ENCODE assay signal across 21 mouse cellular contexts in the genomic region with DNA sequence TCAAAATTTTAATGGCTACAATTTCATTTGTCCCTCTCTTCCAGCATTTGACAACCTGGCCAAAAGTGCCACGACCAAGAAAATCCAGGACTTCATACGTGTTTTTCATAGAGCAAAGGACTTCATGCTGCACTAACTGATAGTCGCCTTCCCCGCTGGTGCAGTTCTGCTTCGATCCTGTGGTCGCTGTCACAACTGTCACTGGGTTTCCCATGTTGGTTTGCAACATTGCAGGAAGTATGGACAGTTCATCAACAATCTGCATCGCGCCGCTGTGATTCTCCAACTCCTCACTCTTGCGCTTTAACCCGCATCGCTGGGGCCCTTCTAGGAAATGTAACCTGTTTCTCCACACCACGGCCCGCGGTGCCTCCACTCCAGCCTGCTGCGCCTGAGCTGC. TPM values are rescaled to one million over a fixed set of nuclear protein-coding genes. Genes with fewer than 3 reads are reported as not detected.
A peak's percentile ranks its signal among the peaks of the same experiment; 100 is the strongest.
DNase-seq lines count a peak whose midpoint lies in the region; ATAC-seq and TF ChIP-seq lines count a peak whose summit lies in the region.
"Had no signal": no experiment of that assay in that cellular context is flagged by ENCODE, and none has a peak within 500 bp of the region (broad histone marks: within the 10 kb centered on the region; RNA-seq: fewer than 3 reads in every experiment).

No protein-coding gene starts in this region.

- H3K27me3 ChIP-seq in heart, embryonic 13.5 days (replicated peaks): no peaks in the 10 kb centered on the region
- no peaks in the 10 kb centered on the region for H3K27me3 ChIP-seq in E14TG2a.4 (ENCODE audit: insufficient read depth, low read length)
- no peaks in the 10 kb centered on the region for H3K27me3 ChIP-seq in heart, embryonic 16.5 days (ENCODE audit: control insufficient read depth, insufficient read depth, low read length)
- H3K27me3 ChIP-seq: liver, embryonic 15.5 days; lung, embryonic 15.5 days had no signal

- no peaks in the 10 kb centered on the region for H3K9me3 ChIP-seq in heart, embryonic 13.5 days
- H3K9me3 ChIP-seq in E14TG2a.4 (ENCODE audit: low read length): no peaks in the 10 kb centered on the region
- no peaks in the 10 kb centered on the region for H3K9me3 ChIP-seq in heart, embryonic 16.5 days (replicated peaks; ENCODE audit: control insufficient read depth, low read length)
- H3K9me3 ChIP-seq: forebrain, embryonic 10.5 days; liver, embryonic 15.5 days; lung, embryonic 15.5 days; midbrain, embryonic 10.5 days had no signal

- H3K27ac ChIP-seq in gastrocnemius, adult 2 months: peak overlapping the region; percentile 94
- peak overlapping the region; percentile 96 for H3K27ac ChIP-seq in heart, embryonic 13.5 days (replicated peaks)
- peak overlapping the region; percentile 79 for H3K27ac ChIP-seq in heart, embryonic 16.5 days (ENCODE audit: low read length)
- H3K27ac ChIP-seq: forebrain, embryonic 10.5 days; hindbrain, postnatal 0 days; liver, embryonic 15.5 days; lung, embryonic 15.5 days; midbrain, embryonic 10.5 days had no signal

- no peak overlapping the region; the same call in 1 of the 2 replicates for H3K4me3 ChIP-seq in gastrocnemius, adult 2 months
- H3K4me3 ChIP-seq in heart, embryonic 13.5 days: no peak overlapping the region
- peak overlapping the region; percentile 41; the same call in 1 of the 2 replicates for H3K4me3 ChIP-seq in E14TG2a.4 (replicated peaks; ENCODE audit: low read length)
- H3K4me3 ChIP-seq in heart, embryonic 16.5 days (ENCODE audit: low read length): peak overlapping the region; percentile 15; the same call in 1 of the 2 replicates
- H3K4me3 ChIP-seq: forebrain, embryonic 10.5 days; liver, embryonic 15.5 days; lung, embryonic 15.5 days; midbrain, embryonic 10.5 days had no signal

- peaks cover 16% of the 10 kb centered on the region for H3K36me3 ChIP-seq in heart, embryonic 13.5 days
- no peaks in the 10 kb centered on the region for H3K36me3 ChIP-seq in E14TG2a.4 (ENCODE audit: insufficient read depth, low read length)
- H3K36me3 ChIP-seq in heart, embryonic 16.5 days (ENCODE audit: control insufficient read depth, insufficient read depth): peaks cover 9% of the 10 kb centered on the region; the same call in 1 of the 2 replicates

- peaks cover 77% of the 10 kb centered on the region for H3K4me1 ChIP-seq in heart, embryonic 13.5 days
- H3K4me1 ChIP-seq in E14TG2a.4 (replicated peaks; ENCODE audit: low read depth, low read length): peaks cover 14% of the 10 kb centered on the region
- peaks cover 38% of the 10 kb centered on the region for H3K4me1 ChIP-seq in heart, embryonic 16.5 days (ENCODE audit: control insufficient read depth, insufficient read depth, low read length)
- H3K4me1 ChIP-seq: forebrain, embryonic 10.5 days; midbrain, embryonic 10.5 days had no signal

- no peak for ATAC-seq in heart, embryonic 13.5 days (ENCODE audit: extremely low read depth, insufficient number of reproducible peaks, low FRiP score, low TSS enrichment)
- no peak for ATAC-seq in heart, embryonic 16.5 days (replicated peaks; ENCODE audit: extremely low read depth, insufficient read depth, low FRiP score)
- ATAC-seq: forebrain, embryonic 16.5 days; hindbrain, postnatal 0 days; intestine, embryonic 16.5 days had no signal

- 0 out of 2 replicates have a peak overlapping the region, but pooled peaks have one; percentile 13 for H3K4me2 ChIP-seq in heart, embryonic 13.5 days
- H3K4me2 ChIP-seq in heart, embryonic 16.5 days (ENCODE audit: low read depth, low read length): peak overlapping the region; percentile 34
- H3K4me2 ChIP-seq: liver, embryonic 15.5 days; lung, embryonic 15.5 days had no signal

- peak overlapping the region; percentile 62; the same call in 1 of the 2 replicates for H3K9ac ChIP-seq in heart, embryonic 13.5 days
- peak overlapping the region; percentile 59 for H3K9ac ChIP-seq in heart, embryonic 16.5 days (ENCODE audit: low read length)
- H3K9ac ChIP-seq: liver, embryonic 15.5 days; lung, embryonic 15.5 days had no signal

- intact Hi-C loops in gastrocnemius, adult 2 months (cut with DNase I): no loop called here
- intact Hi-C loops in heart, postnatal 25 days (cut with DNase I): loop anchor here (1.0 kb wide), 1 partner anchor 20 kb away; no protein-coding TSS in a partner anchor

- 83% methylated on average over 16 of the region's 16 CpGs for WGBS in heart, embryonic 13.5 days
- WGBS in heart, embryonic 16.5 days: 76% methylated on average over 16 of the region's 16 CpGs

- peak; percentile 27 for DNase-seq in gastrocnemius, adult 2 months
- no peak for DNase-seq in gastrocnemius, postnatal 25 days
- no peak for DNase-seq in heart, postnatal 25 days (ENCODE audit: low spot score)
- no peak for DNase-seq in neural tube, embryonic 10.5 days (ENCODE audit: extremely low spot score, low spot score)
- no peak for DNase-seq in kidney, adult 11 months
- DNase-seq: adrenal gland, adult 2 months; cerebellum, adult 11 months; cerebellum, postnatal 10 days; gastrocnemius, postnatal 14 days; kidney, postnatal 4 days; lung, postnatal 4 days had no signal

- no peak for TF ChIP-seq CTCF in gastrocnemius, adult 2 months (IDR thresholded peaks at IDR 0.05)
- no peak for TF ChIP-seq CTCF in E14TG2a.4 (conservative IDR thresholded peaks at IDR 0.05; ENCODE audit: low read length)

RNA-seq across cellular contexts. Expression of a gene that starts 23.1 kb away (rescaled TPM):
- 100 to 1,000 TPM; 228 to 267 TPM for total RNA-seq in gastrocnemius, adult 2 months (2021)
- 100 to 1,000 TPM; 158 to 199 TPM for total RNA-seq in gastrocnemius, postnatal 25 days (2021)
- 29.9 and 30.6 TPM in 2 replicates for polyA plus RNA-seq in heart, embryonic 13.5 days (2015; fragmentation: Nextera tagmentation; extraction: Ambion mirVana)
- total RNA-seq in heart, postnatal 25 days (2021): 100 to 1,000 TPM; 202 to 215 TPM
- polyA plus RNA-seq in heart, embryonic 16.5 days (2015; fragmentation: Nextera tagmentation; extraction: Ambion mirVana): 33.4 and 37.8 TPM in 2 replicates

Comparison
In these comparisons a context has a peak if more than half of its experiments do, and no peak if none do; other contexts are left out.
1. H3K4me3 ChIP-seq: peak in E14TG2a.4 (single experiment) and heart, embryonic 16.5 days (single experiment); none in gastrocnemius, adult 2 months (single experiment) and heart, embryonic 13.5 days (single experiment).
2. Peak in every context shown above with its lines, with median percentiles within 50 percentile points of each other: H3K27ac ChIP-seq.